Mouse (Mus musculus) hindbrain, embryonic 11.5 days (tissue): Measurements from ENCODE around the gene Gpsm2. TPM values are rescaled to one million over a fixed set of nuclear protein-coding genes. Genes with fewer than 3 reads are reported as not detected.
"Not testable (repeated sequence)": the region's sequence is repeated elsewhere in the genome, so short reads cannot be mapped to it uniquely, and the experiment has no call there.

ENCODE experiments used
- ATAC-seq: fragments of 200-750 bp; cut with Nextera tagmentation; 2 replicates; pipeline ENCODE4 v1.8.0; 2017; ENCODE audit warnings: mild to moderate bottlenecking, moderate TSS enrichment, moderate library complexity; ENCODE audit not compliant: low FRiP score
- DNase-seq: peaks from one replicate; pipeline ENCODE4 v3.0.0-alpha.2; 2015; ENCODE audit warnings: low spot score
- H3K27ac ChIP-seq: fragments of 300-500 bp; sonication (generic); 2 replicates; pipeline ENCODE4 v1.5.1; 2014; ENCODE audit warnings: mild to moderate bottlenecking, low read depth, low read length
- H3K27me3 ChIP-seq: fragments of 300-500 bp; sonication (generic); 2 replicates; pipeline ENCODE4 v1.6.1; 2014; ENCODE audit warnings: mild to moderate bottlenecking, low read length, moderate library complexity, mixed read lengths; ENCODE audit not compliant: control insufficient read depth, insufficient read depth
- H3K36me3 ChIP-seq: fragments of 300-500 bp; sonication (generic); 2 replicates; pipeline ENCODE4 v1.6.1; 2014; ENCODE audit warnings: mild to moderate bottlenecking, low read length, moderate library complexity, mixed read lengths; ENCODE audit not compliant: control insufficient read depth, insufficient read depth
- H3K4me1 ChIP-seq: fragments of 300-500 bp; sonication (generic); replicated peaks from 2 replicates; pipeline ENCODE4 v1.6.1; 2014; ENCODE audit warnings: low read length, mixed read lengths; ENCODE audit not compliant: control insufficient read depth, insufficient read depth
- H3K4me2 ChIP-seq: fragments of 300-500 bp; sonication (generic); replicated peaks from 2 replicates; pipeline ENCODE4 v1.6.1; 2014; ENCODE audit warnings: mild to moderate bottlenecking, low read depth, low read length
- H3K4me3 ChIP-seq: fragments of 300-500 bp; sonication (generic); 2 replicates; pipeline ENCODE4 v1.5.1; 2014; ENCODE audit warnings: low read depth, low read length
- H3K9ac ChIP-seq: fragments of 300-500 bp; sonication (generic); 2 replicates; pipeline ENCODE4 v1.6.1; 2014; ENCODE audit warnings: low read depth, low read length
- H3K9me3 ChIP-seq: fragments of 300-500 bp; sonication (generic); 2 replicates; pipeline ENCODE4 v1.6.1; 2016; ENCODE audit warnings: low read length; ENCODE audit not compliant: control insufficient read depth
- WGBS: fragments of 180-500 bp; shearing (Covaris S2); extraction: QIAGEN DNeasy Blood & Tissue Kit; methylation state at CpG from one replicate; pipeline ENCODE4 v1.1.7; 2014; 5-methylcytosine and 5-hydroxymethylcytosine counted together
- polyA plus RNA-seq: library from polyadenylated mRNA; unstranded; fragments of >200 nt; fragmentation: Nextera tagmentation; extraction: Ambion mirVana; gene quantifications from 2 replicates; pipeline ENCODE4 v1.2.1, GENCODE M21; 2014

Gene Gpsm2
- polyA plus RNA-seq, 1 experiment from 2014 or later, result 95.3 TPM

- no peaks in the 10 kb centered on the region for H3K4me1 ChIP-seq
- 93% methylated on average over 9 of the region's 9 CpGs for WGBS
- H3K27me3 ChIP-seq, result no peaks in the 10 kb centered on the region
- H3K9me3 ChIP-seq, result no peaks in the 10 kb centered on the region
- H3K36me3 ChIP-seq, result no peaks in the 10 kb centered on the region
- DNase-seq, result no peak
- H3K27ac ChIP-seq, result no peak overlapping the region
- H3K9ac ChIP-seq, result no peak overlapping the region
- H3K4me3 ChIP-seq, result no peak overlapping the region
- no peak overlapping the region for H3K4me2 ChIP-seq
- no peak for ATAC-seq
Observed at GRCm38 (mm10) chr3:108694321-108694720, 27.8 kb downstream of the Gpsm2 start.

GRCm38 (mm10) chr3:108689979-108690378, 32.1 kb downstream of the Gpsm2 start:
- H3K27me3 ChIP-seq, result no peaks in the 10 kb centered on the region
- no peaks in the 10 kb centered on the region for H3K9me3 ChIP-seq
- no peak for ATAC-seq
- no peak overlapping the region for H3K9ac ChIP-seq
- no peak for DNase-seq
- no peaks in the 10 kb centered on the region for H3K36me3 ChIP-seq
- H3K4me3 ChIP-seq, result no peak overlapping the region
- H3K4me1 ChIP-seq, result no peaks in the 10 kb centered on the region
- H3K4me2 ChIP-seq, result no peak overlapping the region
- 86% methylated on average over 4 of the region's 4 CpGs for WGBS
- H3K27ac ChIP-seq, result no peak overlapping the region

- ATAC-seq (no peak), DNase-seq (no peak)
- H3K9me3 ChIP-seq, result no peaks in the 10 kb centered on the region
- no peak overlapping the region for H3K4me2 ChIP-seq
- no peaks in the 10 kb centered on the region for H3K27me3 ChIP-seq
- no peak overlapping the region for H3K4me3 ChIP-seq
- no peaks in the 10 kb centered on the region for H3K36me3 ChIP-seq
- H3K9ac ChIP-seq, result no peak overlapping the region
- no peak overlapping the region for H3K27ac ChIP-seq
- 88% methylated on average over 8 of the region's 8 CpGs for WGBS
- H3K4me1 ChIP-seq, result no peaks in the 10 kb centered on the region
Observed at GRCm38 (mm10) chr3:108689446-108689845, 32.7 kb downstream of the Gpsm2 start.

GRCm38 (mm10) chr3:108689015-108689441, 33.1 kb downstream of the Gpsm2 start:
- no peak for DNase-seq

GRCm38 (mm10) chr3:108685701-108686100, 36.4 kb downstream of the Gpsm2 start:
- ATAC-seq (no peak), DNase-seq (no peak)
- 97% methylated on average over 7 of the region's 7 CpGs for WGBS
- no peaks in the 10 kb centered on the region for H3K4me1 ChIP-seq
- H3K9me3 ChIP-seq, result no peaks in the 10 kb centered on the region
- H3K36me3 ChIP-seq, result peaks cover 3% of the 10 kb centered on the region; the same call in 1 of the 2 replicates
- no peak overlapping the region for H3K27ac ChIP-seq
- H3K27me3 ChIP-seq, result no peaks in the 10 kb centered on the region
- H3K4me3 ChIP-seq, result no peak overlapping the region
- H3K4me2 ChIP-seq, result no peak overlapping the region
- no peak overlapping the region for H3K9ac ChIP-seq

More at GRCm38 (mm10) chr3:108689015-108689441, 33.1 kb downstream of the Gpsm2 start:
- no peaks in the 10 kb centered on the region for H3K4me1 ChIP-seq
- H3K9me3 ChIP-seq, result no peaks in the 10 kb centered on the region
- H3K4me3 ChIP-seq, result no peak overlapping the region
- no peak overlapping the region for H3K27ac ChIP-seq
- no peaks in the 10 kb centered on the region for H3K36me3 ChIP-seq
- no peak overlapping the region for H3K4me2 ChIP-seq
- H3K9ac ChIP-seq, result no peak overlapping the region
- 74% methylated on average over 6 of the region's 6 CpGs for WGBS
- no peak for ATAC-seq
- no peaks in the 10 kb centered on the region for H3K27me3 ChIP-seq

GRCm38 (mm10) chr3:108683597-108683996, 38.5 kb downstream of the Gpsm2 start:
- not testable (repeated sequence) for H3K27me3 ChIP-seq

GRCm38 (mm10) chr3:108681004-108681403, 41.1 kb downstream of the Gpsm2 start:
- Histone ChIP-seq H3K9me3 (no peaks in the 10 kb centered on the region), H3K4me1 (no peaks in the 10 kb centered on the region), H3K4me2 (no peak overlapping the region), H3K9ac (no peak overlapping the region), H3K36me3 (peaks cover 8% of the 10 kb centered on the region), H3K27me3 (no peaks in the 10 kb centered on the region), H3K4me3 (no peak overlapping the region), H3K27ac (no peak overlapping the region)
- 77% methylated on average over 4 of the region's 4 CpGs for whole genome bisulfite sequencing
- no peak for DNase-seq
- ATAC-seq, result no peak

More at GRCm38 (mm10) chr3:108683597-108683996, 38.5 kb downstream of the Gpsm2 start:
- not testable (repeated sequence) for ATAC-seq, H3K4me3 ChIP-seq, H3K4me2 ChIP-seq, H3K27ac ChIP-seq, H3K4me1 ChIP-seq, H3K36me3 ChIP-seq, H3K9ac ChIP-seq, H3K9me3 ChIP-seq, DNase-seq
- 92% methylated on average over 5 of the region's 5 CpGs for WGBS

GRCm38 (mm10) chr3:108676616-108677015, 45.5 kb downstream of the Gpsm2 start:
- no peak for ATAC-seq
- 86% methylated on average over 4 of the region's 4 CpGs for WGBS
- Histone ChIP-seq H3K4me3 (no peak overlapping the region), H3K9ac (no peak overlapping the region), H3K27ac (no peak overlapping the region), H3K36me3 (peaks cover 16% of the 10 kb centered on the region), H3K27me3 (no peaks in the 10 kb centered on the region), H3K4me2 (no peak overlapping the region), H3K4me1 (no peaks in the 10 kb centered on the region), H3K9me3 (no peaks in the 10 kb centered on the region)
- DNase-seq, result no peak

- Histone ChIP-seq H3K27ac (no peak overlapping the region), H3K27me3 (no peaks in the 10 kb centered on the region), H3K36me3 (peaks cover 8% of the 10 kb centered on the region), H3K4me2 (no peak overlapping the region), H3K4me3 (no peak overlapping the region), H3K9me3 (no peaks in the 10 kb centered on the region), H3K9ac (no peak overlapping the region), H3K4me1 (no peaks in the 10 kb centered on the region)
- ATAC-seq, result no peak
- no peak for DNase-seq
- WGBS, result 88% methylated on average over 1 of the region's 1 CpGs
Observed at GRCm38 (mm10) chr3:108660941-108661340, 61.2 kb downstream of the Gpsm2 start.
